Mouse (Mus musculus) lung, postnatal 36 days (tissue): ENCODE results near the gene Syt17.
A peak's percentile ranks its signal among the peaks of the same experiment; 100 is the strongest.
"Not testable (repeated sequence)": the region's sequence is repeated elsewhere in the genome, so short reads cannot be mapped to it uniquely, and the experiment has no call there.

ENCODE experiments used
- DNase-seq: peaks from one replicate; pipeline ENCODE4 v3.0.0; 2022; ENCODE audit warnings: mixed read lengths

Gene Syt17

GRCm38 (mm10) chr7:118375341-118375740 lies 72.7 kb downstream of the Syt17 start:
- no peak for DNase-seq

- no peak for DNase-seq
Measured at GRCm38 (mm10) chr7:118371361-118371760, 76.7 kb downstream of the Syt17 start.

GRCm38 (mm10) chr7:118369705-118370104 lies 78.3 kb downstream of the Syt17 start:
- DNase-seq, result no peak

GRCm38 (mm10) chr7:118365902-118366301 lies 82.1 kb downstream of the Syt17 start:
- DNase-seq, result no peak

- DNase-seq, result no peak
Measured at GRCm38 (mm10) chr7:118365251-118365650, 82.8 kb downstream of the Syt17 start.

- peak; percentile 3 for DNase-seq
Measured at GRCm38 (mm10) chr7:118364353-118365007, 83.5 kb downstream of the Syt17 start.

- DNase-seq, result no peak
Measured at GRCm38 (mm10) chr7:118363587-118364233, 84.3 kb downstream of the Syt17 start.

- no peak for DNase-seq
Measured at GRCm38 (mm10) chr7:118362931-118363330, 85.1 kb downstream of the Syt17 start.

- DNase-seq, result no peak
Measured at GRCm38 (mm10) chr7:118362258-118362657, 85.8 kb downstream of the Syt17 start.

- DNase-seq, result no peak
Measured at GRCm38 (mm10) chr7:118358977-118359376, 89.0 kb downstream of the Syt17 start.

GRCm38 (mm10) chr7:118356410-118357005 lies 91.5 kb downstream of the Syt17 start:
- DNase-seq, result not testable (repeated sequence)

GRCm38 (mm10) chr7:118350840-118351239 lies 97.2 kb downstream of the Syt17 start:
- DNase-seq, result no peak

GRCm38 (mm10) chr7:118346943-118347342 lies 101.1 kb downstream of the Syt17 start:
- DNase-seq, result no peak

- peak; percentile 13 for DNase-seq
Measured at GRCm38 (mm10) chr7:118346432-118346831, 101.6 kb downstream of the Syt17 start.

GRCm38 (mm10) chr7:118345396-118345795 lies 102.6 kb downstream of the Syt17 start:
- no peak for DNase-seq

- no peak for DNase-seq
Measured at GRCm38 (mm10) chr7:118344701-118345100, 103.3 kb downstream of the Syt17 start.
